Mouse (Mus musculus) C2C12 (cell line): Measurements from ENCODE around the gene Kntc1.

Experiments
- CTCF ChIP-seq: IDR thresholded peaks from one replicate; pipeline ENCODE4 v1.5.1; 2011; ENCODE audit not compliant: control insufficient read depth, insufficient read depth, insufficient read length
- MAX ChIP-seq: IDR thresholded peaks from one replicate; pipeline ENCODE4 v1.6.1; 2011; ENCODE audit warnings: mild to moderate bottlenecking, control low read depth
- MYOG ChIP-seq: IDR thresholded peaks from one replicate; pipeline ENCODE4 v1.6.1; 2011; ENCODE audit not compliant: control insufficient read depth, insufficient read length; ENCODE audit errors: extremely low read depth
- USF1 ChIP-seq: IDR thresholded peaks from one replicate; pipeline ENCODE4 v1.6.1; 2011; ENCODE audit warnings: low read depth, mild to moderate bottlenecking, control low read depth, moderate library complexity

DNA sequence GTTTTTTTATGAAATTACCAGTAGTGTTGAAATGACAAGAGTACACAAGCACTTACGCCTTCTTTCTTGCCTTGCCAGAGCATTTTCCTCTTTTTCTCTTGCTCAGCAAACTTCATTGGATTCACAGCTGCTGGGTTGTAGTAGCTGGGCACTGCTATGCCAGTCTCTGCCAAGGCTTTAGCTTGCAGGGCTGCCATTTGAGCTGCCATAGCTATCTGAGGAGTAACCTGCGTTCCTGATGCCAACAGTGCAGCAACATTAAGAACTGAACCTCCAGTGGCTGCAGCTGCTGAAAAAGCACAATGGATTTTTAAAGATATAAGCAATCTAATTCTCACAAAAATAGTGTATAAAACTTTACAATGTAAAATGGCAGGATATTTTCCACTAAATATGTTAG, 18.5 kb upstream of the Kntc1 start:
- TF ChIP-seq CTCF (no peak), USF1 (no peak), MYOG (no peak), MAX (no peak)
